Mouse (Mus musculus): Measurements from ENCODE around the gene Neurl1a. TPM values are rescaled to one million over a fixed set of nuclear protein-coding genes. Genes with fewer than 3 reads are reported as not detected.
A peak's percentile ranks its signal among the peaks of the same experiment; 100 is the strongest.
"Not testable (repeated sequence)": the region's sequence is repeated elsewhere in the genome, so short reads cannot be mapped to it uniquely, and the experiment has no call there.

Neurl1a gene
- total RNA-seq (2021) = 1 to 10 TPM in 1 of 2 experiments, under 1 TPM in 1; 0.60 to 1.1 TPM

DNA sequence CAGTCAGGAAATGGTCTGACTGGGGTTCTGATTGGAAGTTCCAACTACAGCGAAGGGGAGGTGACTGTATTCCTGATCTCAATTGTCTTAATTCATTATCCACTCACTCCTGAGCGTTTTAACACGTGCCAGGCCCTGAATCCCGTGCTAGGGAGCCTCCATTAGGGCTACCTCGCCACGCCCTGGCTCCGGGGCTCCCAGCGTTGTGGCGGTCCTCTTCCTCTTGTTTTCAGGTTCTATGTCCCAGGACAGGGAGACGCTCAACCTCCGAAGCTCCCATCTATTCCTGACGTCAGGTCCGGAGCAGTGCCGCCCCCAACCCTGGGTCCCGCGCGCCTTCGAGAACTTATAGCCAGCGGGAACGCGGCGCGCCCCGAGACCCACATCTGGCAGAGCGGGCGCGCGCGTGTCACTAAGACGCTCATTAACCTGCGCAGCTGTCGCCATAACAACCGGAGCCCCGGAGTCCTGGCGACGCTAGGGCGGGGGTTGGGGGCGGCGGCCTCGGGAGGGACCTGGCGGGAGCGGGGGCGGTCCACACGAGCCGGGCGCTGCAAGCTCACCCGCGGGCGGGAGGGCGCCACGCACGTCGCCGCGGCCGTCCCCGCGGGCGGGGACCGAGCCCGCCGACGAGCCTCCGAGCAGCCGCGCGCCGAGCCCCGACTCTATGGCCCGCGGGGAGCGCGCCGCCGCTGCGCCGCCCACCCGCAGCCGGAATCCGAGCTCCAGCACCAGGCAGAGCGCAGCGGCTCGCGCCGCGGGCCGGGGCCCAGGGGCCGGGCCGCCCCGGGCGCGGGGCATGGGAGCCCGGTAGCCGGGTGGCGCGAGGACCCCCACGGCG lies at the start of gene Neurl1a:
Gene Neurl1a (plus strand): TSS at position 390 of the 841 bp plus-strand sequence.
- peak; percentile 32 to 50 for DNase-seq
- intact Hi-C loops (cut with DNase I) = loop anchor here (2.0 to 5.0 kb wide), 2 partner anchors 79 to 160 kb away; no protein-coding TSS in a partner anchor

DNA sequence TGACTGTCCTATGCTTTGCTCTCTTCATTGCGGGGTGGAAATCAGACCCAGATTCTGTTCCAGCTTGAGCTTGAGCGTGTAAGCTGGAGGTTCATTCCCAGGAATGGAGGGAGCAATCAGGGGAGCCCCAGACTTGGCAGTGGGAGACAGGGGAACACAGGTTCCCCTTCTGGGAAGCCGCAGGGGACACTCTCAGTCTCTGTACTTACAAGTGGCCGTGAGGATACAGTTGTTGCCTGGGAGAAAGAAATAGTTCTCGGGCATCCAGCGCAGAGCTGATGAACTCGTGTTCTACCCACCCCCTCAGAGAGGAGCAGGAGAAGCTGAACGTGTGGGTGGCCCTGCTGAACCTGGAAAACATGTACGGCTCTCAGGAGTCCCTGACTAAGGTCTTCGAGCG lies 49.8 kb upstream of the Neurl1a start:
- DNase-seq = no peak
- intact Hi-C loops (cut with DNase I) = no loop called here

DNA sequence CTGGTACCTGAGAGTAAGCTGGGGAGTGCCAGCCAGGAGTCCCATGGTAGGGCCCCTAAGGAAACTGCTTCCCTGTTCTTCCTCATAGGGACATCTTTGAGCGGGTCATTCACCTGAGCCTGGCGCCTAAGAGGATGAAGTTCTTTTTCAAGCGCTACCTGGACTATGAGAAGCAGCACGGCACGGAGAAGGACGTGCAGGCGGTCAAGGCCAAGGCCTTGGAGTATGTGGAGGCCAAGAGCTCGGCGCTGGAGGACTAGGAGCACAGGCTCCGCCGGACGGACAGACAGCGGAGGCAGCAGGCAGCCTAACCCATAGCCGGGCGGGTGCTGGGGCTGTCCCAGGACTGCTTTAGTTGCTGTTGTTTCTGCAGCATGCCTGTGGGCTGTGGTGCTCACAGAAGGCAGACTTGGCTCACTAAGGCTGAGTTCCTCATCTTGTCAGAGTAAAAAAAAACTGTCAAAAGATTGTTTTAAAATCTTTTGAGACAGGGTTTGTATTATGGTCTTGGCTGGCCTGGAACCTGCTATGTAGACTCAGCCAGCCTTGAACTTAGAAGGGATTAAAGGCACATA lies 48.0 kb upstream of the Neurl1a start:
- no peak for DNase-seq
- intact Hi-C loops (cut with DNase I) = no loop called here

DNA sequence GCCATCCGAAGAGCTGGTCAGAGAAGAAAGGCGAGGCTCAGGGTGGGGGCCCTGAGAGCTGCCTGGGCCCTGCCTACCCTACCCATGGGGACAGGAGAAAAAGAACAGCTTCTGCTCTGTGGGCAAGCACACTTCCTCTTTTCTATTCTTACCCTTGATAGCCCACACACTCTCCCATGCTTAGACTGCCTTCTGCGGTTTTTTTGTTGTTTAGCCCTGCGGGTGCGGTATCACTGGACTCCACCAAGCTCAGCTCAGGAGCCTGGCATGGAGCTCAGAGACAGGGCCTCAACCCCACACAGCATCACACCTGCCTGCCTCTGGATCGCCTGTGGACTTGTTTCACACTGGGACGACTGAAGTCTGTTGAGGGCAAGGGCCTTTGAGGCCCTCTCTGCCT lies 45.5 kb upstream of the Neurl1a start:
- intact Hi-C loops (cut with DNase I) = no loop called here
- no peak for DNase-seq

DNA sequence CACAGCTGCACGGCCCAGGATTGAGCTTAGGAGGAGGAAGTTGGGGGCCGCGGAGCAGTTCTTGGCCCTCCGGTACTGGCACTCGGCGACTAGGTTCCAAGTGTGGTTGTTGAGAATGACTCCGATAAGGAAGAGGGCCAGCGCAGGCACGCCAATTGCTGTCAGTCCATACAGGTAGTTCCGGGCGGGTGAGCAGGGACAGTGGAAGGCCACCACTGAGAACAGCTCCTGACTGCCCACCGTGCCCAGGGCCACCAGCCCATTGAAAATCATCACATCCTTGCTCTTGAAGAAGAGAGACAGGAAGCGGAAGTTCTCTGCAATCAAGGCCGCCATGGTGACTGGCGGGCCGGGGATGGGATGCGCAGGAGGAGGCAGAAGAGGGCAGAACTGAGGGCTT lies 43.1 kb upstream of the Neurl1a start:
- DNase-seq = no peak
- intact Hi-C loops (cut with DNase I) = no loop called here

DNA sequence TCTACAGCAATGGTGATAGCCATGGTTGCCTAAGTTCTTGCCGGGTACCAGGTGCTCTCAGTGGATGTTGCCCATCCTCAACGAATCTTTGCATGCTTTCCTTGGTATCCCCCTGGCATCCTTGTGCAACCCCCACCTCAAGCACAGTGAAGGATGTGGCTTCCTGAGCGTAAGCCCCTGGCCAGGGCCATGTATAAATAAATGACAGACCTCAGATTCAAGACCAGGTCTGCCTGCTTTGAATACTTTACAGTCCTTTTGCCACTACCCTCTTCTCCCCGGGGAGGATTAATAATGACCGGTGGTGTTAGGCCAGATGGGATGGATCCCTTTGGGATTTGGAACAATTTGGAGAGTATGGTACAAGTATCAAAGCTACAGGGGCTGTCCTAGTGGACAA lies 42.5 kb upstream of the Neurl1a start:
- intact Hi-C loops (cut with DNase I) = no loop called here
- DNase-seq = no peak

DNA sequence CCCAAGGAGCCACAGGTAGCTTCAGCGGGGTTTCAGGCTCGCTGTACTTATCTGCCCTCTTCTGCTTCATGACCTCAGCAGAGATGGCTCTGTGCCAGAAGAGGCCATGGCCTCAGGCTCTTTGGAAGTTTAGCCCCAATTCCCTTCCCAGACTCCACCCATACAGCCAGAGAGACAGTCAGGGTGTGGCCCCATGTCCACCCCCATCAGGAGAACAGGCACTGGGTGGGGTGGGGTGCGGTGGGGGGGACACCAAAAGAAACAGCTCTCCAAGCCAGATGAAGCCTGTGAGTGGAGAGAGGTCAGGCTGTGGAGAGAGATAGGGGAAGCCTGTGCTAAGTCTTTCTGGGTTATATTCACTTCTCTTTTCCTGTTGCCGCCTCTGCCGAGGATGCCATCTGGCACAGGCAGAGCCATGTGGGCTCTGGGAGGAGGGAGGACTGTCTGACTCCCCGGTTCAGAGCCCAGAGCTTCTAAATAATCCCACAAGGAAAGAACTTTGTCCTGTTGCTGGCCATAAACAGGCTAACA lies 41.5 kb upstream of the Neurl1a start:
- peak; percentile 56 to 72 for DNase-seq
- intact Hi-C loops (cut with DNase I) = no loop called here

DNA sequence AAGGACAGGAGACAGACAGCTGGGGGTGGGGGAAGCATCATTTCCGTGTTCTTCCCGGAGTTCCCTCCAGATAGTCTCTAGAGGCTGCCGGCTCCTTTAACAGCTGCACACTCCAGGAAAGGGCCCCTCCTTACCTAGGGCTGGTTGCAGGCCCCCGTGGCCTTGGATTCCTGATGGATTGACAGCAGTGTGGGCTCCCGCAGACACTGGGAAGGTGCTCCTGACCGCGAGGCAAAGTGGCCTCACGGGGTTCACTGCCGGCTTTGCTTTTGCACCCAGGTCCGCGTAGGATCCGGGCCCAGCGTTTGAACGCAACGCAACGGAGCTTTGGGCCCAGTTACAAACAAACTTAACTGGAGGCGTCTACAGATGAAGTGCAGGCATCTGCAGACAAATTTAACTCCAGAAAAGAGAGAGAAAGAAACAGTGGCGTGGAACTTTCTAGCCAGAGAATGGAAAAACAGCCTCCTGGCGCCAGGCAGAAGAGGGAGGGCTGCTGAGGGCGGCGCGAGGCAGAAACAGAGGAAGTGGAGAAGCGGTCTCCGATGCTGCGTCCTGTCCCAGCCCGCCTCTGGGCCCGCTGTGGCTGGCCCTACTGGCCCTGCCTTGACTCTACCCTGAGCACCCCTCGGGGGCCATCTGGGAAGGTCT lies 40.7 kb upstream of the Neurl1a start, which contains the start of gene Calhm2:
Gene Calhm2 (minus strand): TSS at position 524 of the 651 bp plus-strand sequence.
- DNase-seq = peak; percentile 70 to 78
- intact Hi-C loops (cut with DNase I) = no loop called here

DNA sequence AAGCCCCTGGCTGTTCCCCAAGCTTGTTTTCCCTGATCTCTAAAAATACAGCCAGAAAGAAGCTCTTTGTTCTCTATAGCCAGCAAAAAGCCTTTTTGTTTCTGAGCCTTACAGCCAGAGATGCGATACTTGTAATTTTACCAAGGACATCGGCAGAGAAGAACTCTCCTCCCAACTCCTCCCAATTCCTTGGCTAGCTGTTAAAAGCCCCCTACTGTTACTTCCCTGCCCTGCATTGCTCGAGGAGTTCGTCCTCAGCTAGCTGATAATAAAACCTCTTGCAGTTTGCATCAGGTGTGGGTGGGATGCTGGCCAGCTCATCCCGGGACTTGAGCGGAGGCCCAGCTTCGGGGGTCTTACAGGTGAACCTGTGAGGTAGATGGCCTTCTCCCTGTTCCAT lies 39.0 kb upstream of the Neurl1a start:
- intact Hi-C loops (cut with DNase I); DNase-seq: not testable (repeated sequence)

DNA sequence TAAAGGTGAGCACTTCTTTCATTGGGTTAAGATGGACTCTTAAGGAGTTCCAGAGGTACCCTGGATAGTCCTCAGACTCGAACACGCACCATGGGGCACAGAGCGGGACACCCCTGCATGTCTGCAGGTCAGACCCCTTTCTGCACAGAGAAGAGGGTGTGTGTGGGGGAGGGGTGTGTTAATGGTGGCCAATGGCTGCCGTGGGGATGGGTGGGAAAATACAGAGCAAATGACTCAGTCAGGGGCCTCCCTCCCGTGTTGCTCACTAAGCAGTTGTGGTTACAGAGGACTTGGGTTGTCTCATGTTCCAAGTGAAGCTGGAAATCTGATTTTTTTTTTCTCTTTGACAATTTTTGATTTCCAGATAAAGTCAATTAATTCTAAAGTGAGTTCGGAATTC lies 36.2 kb upstream of the Neurl1a start:
- intact Hi-C loops (cut with DNase I) = no loop called here
- no peak for DNase-seq

DNA sequence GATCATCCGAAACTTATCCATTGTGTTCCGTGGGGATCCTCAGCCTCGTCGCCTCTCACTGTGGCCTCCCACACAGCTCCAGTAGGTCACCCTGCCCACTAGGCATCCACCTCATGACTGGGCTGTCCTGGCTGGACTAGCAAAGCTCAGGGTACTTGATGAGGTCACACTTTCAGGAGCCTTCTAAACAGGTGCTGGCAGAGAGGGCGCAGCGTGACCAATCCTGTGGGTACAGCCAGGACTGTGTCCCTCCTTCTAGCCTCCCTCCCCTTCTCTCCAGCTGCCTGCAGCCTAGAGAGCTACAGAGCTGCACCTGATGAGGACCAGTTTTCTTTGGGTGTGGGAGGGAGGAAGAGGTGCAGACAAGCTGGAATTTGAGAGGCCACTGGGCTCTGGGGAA lies 34.5 kb upstream of the Neurl1a start, which contains the start of gene Calhm1:
Gene Calhm1 (minus strand): TSS at position 101 of the 400 bp plus-strand sequence.
- DNase-seq = no peak
- intact Hi-C loops (cut with DNase I) = no loop called here

DNA sequence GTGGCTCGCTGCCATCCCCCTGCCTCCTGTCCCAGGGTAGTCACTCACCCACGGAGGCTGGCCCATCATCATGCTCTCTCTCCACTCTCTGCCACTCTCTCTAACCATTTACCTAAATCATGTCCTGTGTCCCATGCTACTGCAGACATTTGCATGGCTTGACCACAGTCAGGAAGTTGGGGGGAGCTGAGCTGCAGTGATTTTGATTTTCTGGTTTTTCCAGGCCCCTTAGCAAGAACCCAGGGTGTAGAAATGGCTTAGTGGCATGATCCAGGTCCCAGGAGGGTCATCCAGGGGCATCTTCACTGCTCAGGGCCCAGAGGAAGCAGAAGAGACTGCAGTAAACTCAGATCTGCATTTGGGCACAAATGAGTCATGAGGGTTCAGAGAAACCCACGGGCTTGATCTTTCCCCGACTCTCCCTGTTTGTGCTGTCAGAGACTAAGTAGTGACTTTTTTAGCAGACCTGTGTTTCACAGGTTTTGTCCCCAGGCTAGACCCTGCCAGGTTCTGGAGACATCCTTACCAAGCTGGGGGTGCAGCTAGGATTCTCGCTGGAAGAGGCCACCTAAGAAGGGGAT lies 30.3 kb upstream of the Neurl1a start:
- DNase-seq = no peak
- intact Hi-C loops (cut with DNase I) = no loop called here

DNA sequence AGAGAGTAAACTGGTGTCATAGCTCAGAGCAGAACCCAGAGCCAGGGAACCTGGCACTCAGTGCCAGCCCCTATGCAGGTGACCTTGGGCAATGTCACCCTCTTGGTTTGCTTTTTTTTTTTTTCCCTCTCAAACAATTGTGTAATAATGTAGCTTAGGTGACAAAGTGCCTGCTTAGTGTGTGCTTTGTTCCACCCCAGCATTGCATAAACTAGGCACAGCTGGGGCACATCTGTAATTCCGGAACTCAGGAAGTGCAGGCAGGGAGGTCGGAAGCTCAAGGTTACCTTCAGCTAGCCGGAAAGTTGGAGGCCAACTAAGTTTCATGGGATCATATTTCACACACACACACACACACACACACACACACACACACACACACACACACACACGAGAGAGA lies 28.8 kb upstream of the Neurl1a start:
- no peak for DNase-seq

DNA sequence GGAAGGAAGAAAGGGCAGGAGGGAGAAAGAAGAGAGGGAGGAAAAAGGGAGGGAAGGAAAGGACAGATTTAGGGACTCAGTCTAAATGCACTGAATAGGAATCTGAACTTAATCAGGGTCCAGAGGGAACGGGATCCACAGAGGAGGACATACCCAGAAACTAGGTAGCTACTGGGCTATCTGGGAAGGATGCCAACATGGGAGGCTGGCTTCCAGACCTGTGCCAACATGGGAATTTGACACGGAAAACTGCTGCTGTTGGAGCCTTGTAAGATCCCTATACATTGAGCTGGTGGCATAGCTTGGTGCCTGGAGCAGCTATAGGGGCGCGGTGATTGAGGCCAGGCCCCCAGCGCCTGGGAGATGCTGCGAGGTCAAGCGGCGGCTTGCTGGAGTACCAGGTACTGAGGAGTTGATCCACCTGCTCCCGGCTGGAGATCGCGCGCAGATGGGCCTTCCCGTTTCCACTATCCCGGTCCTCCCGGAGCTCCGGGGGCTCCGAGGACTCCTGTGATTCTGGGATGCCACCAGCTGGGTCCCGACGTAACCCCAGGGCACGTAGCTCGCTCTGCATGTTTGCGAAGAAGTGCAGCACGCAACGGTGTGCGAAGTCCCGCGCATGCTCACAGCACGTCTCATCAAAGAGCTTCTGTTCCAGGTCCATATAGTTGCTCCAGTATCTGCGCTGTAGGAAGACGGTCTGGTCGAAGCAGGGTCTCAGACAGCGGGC lies 27.1 kb upstream of the Neurl1a start:
- intact Hi-C loops (cut with DNase I) = no loop called here
- no peak for DNase-seq

More for the DNA sequence above, 28.8 kb upstream of the Neurl1a start:
- intact Hi-C loops (cut with DNase I) = no loop called here

DNA sequence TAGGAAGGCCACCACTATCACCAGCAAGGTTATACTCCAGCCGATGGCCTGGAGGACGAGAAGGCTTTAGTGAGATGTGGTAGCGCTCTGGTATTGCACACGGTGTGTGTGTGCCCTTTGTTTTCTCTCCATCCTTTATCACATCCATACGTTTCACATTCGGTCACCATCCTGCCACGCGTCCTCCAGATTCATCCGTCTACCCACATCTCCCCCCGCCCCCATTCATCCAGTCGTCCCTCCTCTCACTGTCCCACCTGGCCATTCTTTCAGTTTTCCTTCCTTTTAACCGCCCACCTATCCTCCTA lies 26.6 kb upstream of the Neurl1a start:
- no peak for DNase-seq
- intact Hi-C loops (cut with DNase I) = no loop called here

DNA sequence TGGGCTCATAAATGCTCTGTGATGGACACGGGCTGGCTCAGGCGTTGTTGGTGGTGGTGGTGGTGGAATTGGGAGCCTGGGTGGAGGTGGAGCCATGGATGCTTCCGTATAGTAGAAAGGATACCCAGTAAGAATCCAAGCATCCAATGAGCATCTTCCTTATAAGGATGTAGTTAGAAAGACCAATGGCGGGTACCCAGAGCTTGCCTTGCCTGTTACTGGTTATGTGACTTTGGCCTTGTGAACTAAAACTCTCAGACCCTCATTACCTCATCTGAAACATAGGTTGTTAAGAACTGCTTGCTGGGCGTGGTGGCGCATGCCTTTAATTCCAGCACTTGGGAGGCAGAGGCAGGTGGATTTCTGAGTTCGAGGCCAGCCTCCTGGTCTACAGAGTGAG lies 24.9 kb upstream of the Neurl1a start:
- intact Hi-C loops (cut with DNase I) = no loop called here
- no peak for DNase-seq

DNA sequence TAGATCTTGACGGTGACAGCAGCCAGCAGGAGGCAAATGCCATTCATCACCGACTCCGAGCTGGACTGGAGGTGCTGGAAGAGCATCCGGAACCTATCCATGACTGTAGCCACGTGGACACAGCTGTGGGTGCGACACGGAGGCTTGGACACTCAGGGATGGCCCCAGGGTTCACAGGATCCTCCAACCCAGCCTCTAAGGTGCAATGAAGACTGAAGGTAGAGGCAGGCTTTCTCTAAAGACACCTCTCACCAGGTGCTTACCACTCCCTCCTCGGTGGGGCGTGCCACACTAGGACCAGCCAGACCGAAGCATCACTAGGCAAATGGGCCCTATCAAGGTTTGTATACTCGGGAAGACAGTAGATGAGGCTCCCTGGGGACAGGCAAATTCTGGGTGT lies 21.0 kb upstream of the Neurl1a start, which contains the start of gene Calhm3:
Gene Calhm3 (minus strand): TSS at position 101 of the 400 bp plus-strand sequence.
- intact Hi-C loops (cut with DNase I) = no loop called here
- no peak for DNase-seq

DNA sequence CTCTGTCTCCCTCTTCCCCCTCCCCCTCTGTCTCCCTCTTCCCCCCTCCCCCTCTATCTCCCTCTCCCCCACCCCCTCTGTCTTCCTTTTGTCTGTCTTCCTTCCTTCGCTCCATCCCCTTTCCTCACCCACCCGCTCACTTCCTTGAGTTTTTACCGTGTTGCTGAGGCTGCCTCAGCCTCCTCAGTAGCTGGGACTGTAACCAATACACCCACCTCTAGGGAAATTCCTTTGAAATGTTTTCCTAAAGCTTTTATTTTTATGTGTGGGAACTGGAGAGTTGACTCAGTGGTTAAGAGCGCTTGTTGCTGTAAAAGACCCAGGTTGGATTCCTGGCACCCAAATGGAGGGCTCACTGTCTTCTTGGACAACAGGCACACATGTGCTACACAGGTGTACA lies 17.0 kb upstream of the Neurl1a start:
- intact Hi-C loops (cut with DNase I) = no loop called here
- DNase-seq = no peak

DNA sequence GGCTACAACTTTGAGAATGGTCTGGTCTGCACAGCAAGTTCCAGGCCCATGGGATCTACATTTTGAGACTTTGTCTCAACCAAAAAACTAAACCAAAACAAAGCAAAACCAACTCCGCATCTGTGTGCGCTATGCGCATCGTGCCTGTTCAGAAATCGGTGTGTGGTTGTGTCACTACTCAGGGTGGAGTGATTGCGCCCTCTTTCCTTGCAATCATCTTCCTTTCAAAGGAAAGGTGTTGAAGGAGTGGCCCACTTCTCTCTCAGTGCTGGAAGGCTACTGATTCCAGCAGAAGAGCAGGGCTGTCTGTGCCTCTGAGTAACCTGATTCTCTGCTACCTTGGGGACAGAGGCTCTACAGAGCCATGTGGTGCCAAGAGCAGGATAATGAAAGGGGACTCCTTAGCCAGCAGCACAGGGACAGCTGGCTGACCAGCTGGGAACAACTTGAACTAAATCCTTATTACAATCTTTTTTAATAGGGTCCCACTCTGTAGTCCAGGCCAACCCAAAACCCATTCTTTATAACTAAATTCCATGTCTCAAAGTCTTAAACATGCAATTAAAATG lies 15.4 kb upstream of the Neurl1a start:
- no peak for DNase-seq
- intact Hi-C loops (cut with DNase I) = no loop called here

DNA sequence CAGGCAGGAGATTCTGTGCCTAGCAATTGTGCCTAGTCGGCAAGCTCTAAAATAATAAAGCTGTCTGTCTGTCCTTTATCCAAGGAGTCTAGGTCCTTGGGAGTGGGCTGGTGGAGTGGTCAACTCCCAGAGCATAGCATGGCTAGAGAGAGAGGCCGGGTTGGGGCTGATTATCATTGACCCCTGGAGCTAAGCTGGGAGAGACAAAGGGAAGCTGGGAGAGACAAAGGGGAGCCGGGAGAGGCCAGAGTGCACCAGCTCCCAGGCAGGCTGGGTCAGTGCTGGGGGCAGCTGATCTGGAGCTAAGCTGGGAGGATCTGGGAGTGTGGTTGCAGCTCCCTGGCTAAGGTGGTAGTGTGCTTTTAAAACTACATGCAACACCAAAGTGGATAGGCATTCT lies 11.9 kb upstream of the Neurl1a start:
- intact Hi-C loops (cut with DNase I) = no loop called here
- no peak for DNase-seq
